Mouse (Mus musculus): Measurements from ENCODE around the gene D430041D05Rik. TPM values are rescaled to one million over a fixed set of nuclear protein-coding genes. Genes with fewer than 3 reads are reported as not detected.
"Not testable (repeated sequence)": the region's sequence is repeated elsewhere in the genome, so short reads cannot be mapped to it uniquely, and the experiment has no call there.

The D430041D05Rik gene
- polyA plus RNA-seq, 1 experiment from 2014 or later, result 0.97 TPM

DNA sequence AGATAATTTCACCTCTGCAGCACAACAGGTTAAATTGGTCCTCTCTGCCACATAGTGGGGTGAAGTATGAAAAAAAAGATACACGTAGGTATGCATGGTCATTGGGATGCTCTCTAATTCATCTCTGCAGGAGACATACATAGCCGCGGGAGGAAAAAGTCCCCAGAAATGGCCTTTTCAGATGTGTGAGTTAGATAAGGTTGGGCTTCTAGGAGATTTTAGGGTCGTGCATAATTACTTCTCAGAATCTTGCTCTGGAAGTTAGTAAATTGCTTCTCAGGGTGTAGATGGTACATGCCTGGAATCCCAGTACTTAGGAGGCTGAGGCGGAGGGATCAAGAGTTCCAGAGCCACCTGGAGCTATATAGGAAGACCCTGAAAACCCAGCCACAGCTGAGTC, 286.7 kb downstream of the D430041D05Rik start:
- no peak overlapping the region for H3K27ac ChIP-seq (replicated peaks; ENCODE audit: low read depth, low read length)
- no peak for ATAC-seq (ENCODE audit: insufficient number of reproducible peaks, low FRiP score, low TSS enrichment, low read depth)
- WGBS, result 78% methylated on average over 5 of the region's 5 CpGs

DNA sequence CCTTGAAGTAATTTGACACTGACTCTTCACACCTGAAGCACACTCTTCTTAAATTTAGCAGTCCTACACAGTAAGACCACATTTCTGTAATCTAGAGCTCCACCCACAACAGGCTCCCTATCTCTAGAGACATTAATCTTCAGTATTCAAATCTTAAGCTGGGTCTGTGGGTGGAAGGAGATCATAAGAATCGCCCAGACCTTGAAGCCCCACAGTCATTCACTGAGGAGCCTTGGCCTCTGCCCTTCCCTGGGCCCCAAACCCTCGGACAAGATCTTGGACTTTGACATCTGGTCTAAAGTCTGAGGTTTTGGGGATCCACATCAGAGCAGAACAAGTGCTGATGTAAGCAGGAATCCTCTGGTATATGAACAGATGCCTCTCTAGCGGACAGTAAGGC, 287.3 kb downstream of the D430041D05Rik start:
- H3K4me1 ChIP-seq (ENCODE audit: control insufficient read depth, insufficient read depth, low read length), result no peaks in the 10 kb centered on the region
- H3K36me3 ChIP-seq (ENCODE audit: control insufficient read depth, insufficient read depth, low read length), result no peaks in the 10 kb centered on the region
- H3K9me3 ChIP-seq (ENCODE audit: control insufficient read depth, low read length), result no peaks in the 10 kb centered on the region
- 0 out of 2 replicates have a peak, but pooled peaks cover 3% of the 10 kb centered on the region for H3K27me3 ChIP-seq (ENCODE audit: control insufficient read depth, insufficient read depth, low read length)
- no peak overlapping the region for H3K9ac ChIP-seq (ENCODE audit: low read length)
- H3K4me2 ChIP-seq (ENCODE audit: low read depth, severe bottlenecking), result peak overlapping the region; percentile 87
- DNase-seq (ENCODE audit: low spot score), result no peak
- no peak overlapping the region for H3K4me3 ChIP-seq (ENCODE audit: low read depth, low read length)
- 45% methylated on average over 3 of the region's 3 CpGs for WGBS
- H3K27ac ChIP-seq (replicated peaks; ENCODE audit: low read depth, low read length), result no peak overlapping the region
- no peak; the same call in 1 of the 2 replicates for ATAC-seq (ENCODE audit: insufficient number of reproducible peaks, low FRiP score, low TSS enrichment, low read depth)

More for the DNA sequence above, 286.7 kb downstream of the D430041D05Rik start:
- DNase-seq (ENCODE audit: low spot score), result no peak
- Histone ChIP-seq H3K4me3 (ENCODE audit: low read depth, low read length) (no peak overlapping the region), H3K27me3 (ENCODE audit: control insufficient read depth, insufficient read depth, low read length) (0 out of 2 replicates have a peak, but pooled peaks cover 3% of the 10 kb centered on the region), H3K9ac (ENCODE audit: low read length) (no peak overlapping the region), H3K36me3 (ENCODE audit: control insufficient read depth, insufficient read depth, low read length) (no peaks in the 10 kb centered on the region), H3K4me1 (ENCODE audit: control insufficient read depth, insufficient read depth, low read length) (no peaks in the 10 kb centered on the region), H3K4me2 (ENCODE audit: low read depth, severe bottlenecking) (no peak overlapping the region), H3K9me3 (ENCODE audit: control insufficient read depth, low read length) (no peaks in the 10 kb centered on the region)

GRCm38 (mm10) chr2:104122505-104123378, 288.1 kb downstream of the D430041D05Rik start, which contains the start of gene A930018P22Rik:
A930018P22Rik (plus strand) TSS chr2:104122769.
- Histone ChIP-seq H3K4me2 (ENCODE audit: low read depth, severe bottlenecking) (peak within 1 kb of the TSS; percentile 87), H3K9ac (ENCODE audit: low read length) (peak within 1 kb of the TSS; percentile 70), H3K27me3 (ENCODE audit: control insufficient read depth, insufficient read depth, low read length) (0 out of 2 replicates have a peak, but pooled peaks cover 3% of the 10 kb centered on the region), H3K27ac (replicated peaks; ENCODE audit: low read depth, low read length) (no peak within 1 kb of the TSS), H3K4me3 (ENCODE audit: low read depth, low read length) (peak within 1 kb of the TSS; percentile 72), H3K4me1 (ENCODE audit: control insufficient read depth, insufficient read depth, low read length) (no peaks in the 10 kb centered on the region), H3K9me3 (ENCODE audit: control insufficient read depth, low read length) (no peaks in the 10 kb centered on the region), H3K36me3 (ENCODE audit: control insufficient read depth, insufficient read depth, low read length) (no peaks in the 10 kb centered on the region)
- 0% methylated on average over 74 of the region's 74 CpGs for WGBS
- ATAC-seq (ENCODE audit: insufficient number of reproducible peaks, low FRiP score, low TSS enrichment, low read depth) (peak; percentile 92), DNase-seq (ENCODE audit: low spot score) (peak; percentile 92)

- H3K27me3 ChIP-seq (ENCODE audit: control insufficient read depth, insufficient read depth, low read length), result 0 out of 2 replicates have a peak, but pooled peaks cover 3% of the 10 kb centered on the region
- no peaks in the 10 kb centered on the region for H3K36me3 ChIP-seq (ENCODE audit: control insufficient read depth, insufficient read depth, low read length)
- 81% methylated on average over 8 of the region's 8 CpGs for WGBS
- H3K9me3 ChIP-seq (ENCODE audit: control insufficient read depth, low read length), result no peaks in the 10 kb centered on the region
- ATAC-seq (ENCODE audit: insufficient number of reproducible peaks, low FRiP score, low TSS enrichment, low read depth) (no peak; the same call in 1 of the 2 replicates), DNase-seq (ENCODE audit: low spot score) (no peak)
- H3K27ac ChIP-seq (replicated peaks; ENCODE audit: low read depth, low read length), result no peak overlapping the region
- peak overlapping the region; percentile 87 for H3K4me2 ChIP-seq (ENCODE audit: low read depth, severe bottlenecking)
- peak overlapping the region; percentile 72; the same call in 1 of the 2 replicates for H3K4me3 ChIP-seq (ENCODE audit: low read depth, low read length)
- no peaks in the 10 kb centered on the region for H3K4me1 ChIP-seq (ENCODE audit: control insufficient read depth, insufficient read depth, low read length)
- no peak overlapping the region for H3K9ac ChIP-seq (ENCODE audit: low read length)
These were observed 288.9 kb downstream of the D430041D05Rik start for GRCm38 (mm10) chr2:104121681-104122504.

GRCm38 (mm10) chr2:104120312-104120711, 290.5 kb downstream of the D430041D05Rik start:
- no peak for DNase-seq (ENCODE audit: low spot score)
- no peaks in the 10 kb centered on the region for H3K36me3 ChIP-seq (ENCODE audit: control insufficient read depth, insufficient read depth, low read length)
- 59% methylated on average over 6 of the region's 6 CpGs for WGBS
- H3K27ac ChIP-seq (replicated peaks; ENCODE audit: low read depth, low read length), result no peak overlapping the region
- no peak for ATAC-seq (ENCODE audit: insufficient number of reproducible peaks, low FRiP score, low TSS enrichment, low read depth)
- no peaks in the 10 kb centered on the region for H3K9me3 ChIP-seq (ENCODE audit: control insufficient read depth, low read length)
- H3K4me1 ChIP-seq (ENCODE audit: control insufficient read depth, insufficient read depth, low read length), result no peaks in the 10 kb centered on the region
- H3K4me3 ChIP-seq (ENCODE audit: low read depth, low read length), result no peak overlapping the region
- no peak overlapping the region for H3K9ac ChIP-seq (ENCODE audit: low read length)
- H3K4me2 ChIP-seq (ENCODE audit: low read depth, severe bottlenecking), result no peak overlapping the region
- 0 out of 2 replicates have a peak, but pooled peaks cover 3% of the 10 kb centered on the region for H3K27me3 ChIP-seq (ENCODE audit: control insufficient read depth, insufficient read depth, low read length)

DNA sequence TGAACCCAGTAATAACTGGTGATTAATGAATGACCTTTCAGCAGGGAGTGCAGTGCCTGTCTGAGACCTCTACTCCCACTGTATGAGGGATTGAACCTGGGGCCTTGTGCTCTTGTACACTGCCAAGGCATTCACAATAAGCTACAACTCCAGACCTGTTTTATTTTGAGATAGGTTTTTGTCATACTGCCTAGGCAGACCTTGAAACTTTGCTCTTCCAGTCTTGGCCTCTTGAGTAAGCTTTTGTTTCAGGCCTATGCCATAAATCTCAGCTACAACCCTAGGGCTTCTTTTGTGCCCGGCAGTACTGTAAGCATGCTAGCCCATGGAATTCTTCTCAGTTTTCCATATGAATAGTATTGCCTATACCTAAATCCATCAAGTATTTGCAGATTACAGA, 291.7 kb downstream of the D430041D05Rik start:
- Histone ChIP-seq H3K27ac (replicated peaks; ENCODE audit: low read depth, low read length) (no peak overlapping the region), H3K4me1 (ENCODE audit: control insufficient read depth, insufficient read depth, low read length) (no peaks in the 10 kb centered on the region), H3K4me3 (ENCODE audit: low read depth, low read length) (no peak overlapping the region), H3K27me3 (ENCODE audit: control insufficient read depth, insufficient read depth, low read length) (0 out of 2 replicates have a peak, but pooled peaks cover 3% of the 10 kb centered on the region), H3K36me3 (ENCODE audit: control insufficient read depth, insufficient read depth, low read length) (no peaks in the 10 kb centered on the region), H3K9me3 (ENCODE audit: control insufficient read depth, low read length) (no peaks in the 10 kb centered on the region), H3K4me2 (ENCODE audit: low read depth, severe bottlenecking) (no peak overlapping the region), H3K9ac (ENCODE audit: low read length) (no peak overlapping the region)
- ATAC-seq (ENCODE audit: insufficient number of reproducible peaks, low FRiP score, low TSS enrichment, low read depth), result no peak
- DNase-seq (ENCODE audit: low spot score), result no peak
- 69% methylated on average over 1 of the region's 1 CpGs for WGBS

- H3K9ac ChIP-seq (ENCODE audit: low read length); H3K27ac ChIP-seq (replicated peaks; ENCODE audit: low read depth, low read length); H3K4me3 ChIP-seq (ENCODE audit: low read depth, low read length); H3K27me3 ChIP-seq (ENCODE audit: control insufficient read depth, insufficient read depth, low read length); H3K4me2 ChIP-seq (ENCODE audit: low read depth, severe bottlenecking); DNase-seq (ENCODE audit: low spot score); ATAC-seq (ENCODE audit: insufficient number of reproducible peaks, low FRiP score, low TSS enrichment, low read depth); H3K9me3 ChIP-seq (ENCODE audit: control insufficient read depth, low read length); H3K36me3 ChIP-seq (ENCODE audit: control insufficient read depth, insufficient read depth, low read length); H3K4me1 ChIP-seq (ENCODE audit: control insufficient read depth, insufficient read depth, low read length): not testable (repeated sequence)
These were observed 293.6 kb downstream of the D430041D05Rik start for GRCm38 (mm10) chr2:104117173-104117572.

DNA sequence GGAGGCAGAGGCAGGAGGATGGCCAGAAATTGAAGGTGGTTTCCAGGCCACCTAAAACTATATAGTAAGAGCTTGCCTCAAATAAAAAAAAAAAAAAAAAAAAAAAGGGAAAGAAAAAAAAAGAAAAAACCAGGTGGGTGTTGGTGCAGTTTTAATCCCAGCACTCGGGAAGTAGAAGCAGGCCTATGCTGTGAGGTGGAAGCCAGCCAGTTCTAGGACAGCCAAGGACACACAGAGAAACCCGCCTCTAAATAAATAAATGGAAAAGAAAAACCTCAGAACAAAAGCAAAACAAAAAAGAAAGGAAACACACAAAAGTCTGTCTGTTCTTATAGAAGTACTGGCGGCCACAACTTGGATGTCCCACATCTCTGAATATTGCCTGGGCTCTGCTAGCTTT, 295.9 kb downstream of the D430041D05Rik start:
- Histone ChIP-seq H3K36me3 (ENCODE audit: control insufficient read depth, insufficient read depth, low read length) (no peaks in the 10 kb centered on the region), H3K9ac (ENCODE audit: low read length) (no peak overlapping the region), H3K27me3 (ENCODE audit: control insufficient read depth, insufficient read depth, low read length) (no peaks in the 10 kb centered on the region), H3K4me1 (ENCODE audit: control insufficient read depth, insufficient read depth, low read length) (no peaks in the 10 kb centered on the region), H3K27ac (replicated peaks; ENCODE audit: low read depth, low read length) (no peak overlapping the region), H3K9me3 (ENCODE audit: control insufficient read depth, low read length) (no peaks in the 10 kb centered on the region), H3K4me3 (ENCODE audit: low read depth, low read length) (no peak overlapping the region), H3K4me2 (ENCODE audit: low read depth, severe bottlenecking) (no peak overlapping the region)
- ATAC-seq (ENCODE audit: insufficient number of reproducible peaks, low FRiP score, low TSS enrichment, low read depth), result no peak
- WGBS, result 88% methylated on average over 3 of the region's 3 CpGs
- DNase-seq (ENCODE audit: low spot score), result no peak
